Mouse (Mus musculus) heart, embryonic 11.5 days (tissue): Measurements from ENCODE around the gene Ss18l1. TPM values are rescaled to one million over a fixed set of nuclear protein-coding genes. Genes with fewer than 3 reads are reported as not detected.
A peak's percentile ranks its signal among the peaks of the same experiment; 100 is the strongest.

ENCODE experiments used
- ATAC-seq: fragments of 200-750 bp; cut with Nextera tagmentation; replicated peaks from 2 replicates; pipeline ENCODE4 v1.8.0; 2017; ENCODE audit warnings: moderate library complexity; ENCODE audit not compliant: insufficient number of reproducible peaks, low FRiP score, low TSS enrichment
- H3K27ac ChIP-seq: fragments of 300-500 bp; sonication (generic); 2 replicates; pipeline ENCODE4 v1.5.1; 2014; ENCODE audit warnings: mild to moderate bottlenecking, low read depth, low read length
- H3K27me3 ChIP-seq: fragments of 300-500 bp; sonication (generic); 2 replicates; pipeline ENCODE4 v1.6.1; 2014; ENCODE audit warnings: mild to moderate bottlenecking, low read length, mixed read lengths; ENCODE audit not compliant: control insufficient read depth, insufficient read depth
- H3K36me3 ChIP-seq: fragments of 300-500 bp; sonication (generic); 2 replicates; pipeline ENCODE4 v1.6.1; 2014; ENCODE audit warnings: mild to moderate bottlenecking, low read length, moderate library complexity, mixed read lengths; ENCODE audit not compliant: control insufficient read depth, insufficient read depth
- H3K4me1 ChIP-seq: fragments of 300-500 bp; sonication (generic); 2 replicates; pipeline ENCODE4 v1.6.1; 2014; ENCODE audit warnings: low read length; ENCODE audit not compliant: control insufficient read depth, insufficient read depth
- H3K4me2 ChIP-seq: fragments of 300-500 bp; sonication (generic); 2 replicates; pipeline ENCODE4 v1.6.1; 2014; ENCODE audit warnings: mild to moderate bottlenecking, moderate library complexity
- H3K4me3 ChIP-seq: fragments of 300-500 bp; sonication (generic); 2 replicates; pipeline ENCODE4 v1.5.1; 2014; ENCODE audit warnings: low read depth, low read length
- H3K9ac ChIP-seq: fragments of 300-500 bp; sonication (generic); 2 replicates; pipeline ENCODE4 v1.6.1; 2014; ENCODE audit warnings: mild to moderate bottlenecking, low read depth, low read length, moderate library complexity
- H3K9me3 ChIP-seq: fragments of 300-500 bp; sonication (generic); replicated peaks from 2 replicates; pipeline ENCODE4 v1.6.1; 2016; ENCODE audit warnings: low read length; ENCODE audit not compliant: control insufficient read depth
- WGBS: fragments of 180-500 bp; shearing (Covaris S2); extraction: QIAGEN DNeasy Blood & Tissue Kit; methylation state at CpG from one replicate; pipeline ENCODE4 v1.1.7; 2014; ENCODE audit not compliant: insufficient replicate concordance; 5-methylcytosine and 5-hydroxymethylcytosine counted together
- polyA plus RNA-seq: library from polyadenylated mRNA; unstranded; fragments of >200 nt; fragmentation: Nextera tagmentation; extraction: Ambion mirVana; gene quantifications from 2 replicates; pipeline ENCODE4 v1.2.1, GENCODE M21; 2014

Gene Ss18l1
- polyA plus RNA-seq, 1 experiment from 2014 or later = 2.3 TPM

DNA sequence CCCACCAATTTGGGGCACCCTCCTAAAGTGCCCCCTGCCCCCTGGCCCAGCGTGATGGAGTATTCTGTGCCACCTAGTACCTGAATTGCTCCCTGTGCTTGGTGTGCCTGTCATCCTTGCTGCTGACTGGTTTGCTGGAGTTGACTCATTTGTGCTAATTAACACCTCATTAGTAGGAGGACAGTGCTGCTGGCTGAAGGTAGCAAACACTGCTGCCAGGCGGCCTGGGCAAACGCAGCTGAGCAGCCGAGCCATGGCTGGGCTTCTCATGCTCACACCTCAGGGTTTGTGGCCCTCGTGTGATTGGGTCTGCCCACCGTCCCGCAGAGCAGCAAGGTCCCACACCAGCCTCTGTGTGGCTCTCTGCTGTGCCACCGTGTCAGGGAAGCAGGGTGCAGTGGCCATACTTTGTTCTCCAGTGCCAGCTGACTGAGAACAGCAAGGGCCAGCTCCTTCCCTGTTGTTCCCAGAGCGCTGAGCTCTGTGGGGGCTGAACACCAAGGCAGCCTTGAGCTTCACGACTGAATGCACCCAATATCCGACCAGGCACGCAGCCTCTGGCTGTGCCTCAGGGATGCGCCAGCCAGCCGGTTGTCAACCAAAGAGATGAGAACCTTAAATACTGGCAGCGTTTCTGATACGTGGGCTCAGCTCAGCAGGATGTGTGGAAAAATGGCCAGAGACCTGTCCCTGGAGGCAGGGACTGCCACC, 43.8 kb downstream of the Ss18l1 start:
- Histone ChIP-seq H3K9ac (no peak overlapping the region), H3K4me2 (no peak overlapping the region)
- no peak for ATAC-seq

GRCm38 (mm10) chr2:180086637-180087027, 44.3 kb downstream of the Ss18l1 start:
- 88% methylated on average over 5 of the region's 5 CpGs for WGBS
- Histone ChIP-seq H3K9ac (no peak overlapping the region), H3K4me1 (no peaks in the 10 kb centered on the region), H3K9me3 (no peaks in the 10 kb centered on the region), H3K27me3 (no peaks in the 10 kb centered on the region; the same call in 1 of the 2 replicates), H3K36me3 (peaks cover 3% of the 10 kb centered on the region), H3K4me2 (no peak overlapping the region), H3K4me3 (no peak overlapping the region), H3K27ac (no peak overlapping the region)
- no peak for ATAC-seq

More for the DNA sequence above, 43.8 kb downstream of the Ss18l1 start:
- no peaks in the 10 kb centered on the region for H3K9me3 ChIP-seq
- H3K4me3 ChIP-seq = no peak overlapping the region
- peaks cover 3% of the 10 kb centered on the region for H3K36me3 ChIP-seq
- no peaks in the 10 kb centered on the region for H3K4me1 ChIP-seq
- H3K27ac ChIP-seq = no peak overlapping the region
- 69% methylated on average over 16 of the region's 16 CpGs for WGBS
- no peaks in the 10 kb centered on the region; the same call in 1 of the 2 replicates for H3K27me3 ChIP-seq

DNA sequence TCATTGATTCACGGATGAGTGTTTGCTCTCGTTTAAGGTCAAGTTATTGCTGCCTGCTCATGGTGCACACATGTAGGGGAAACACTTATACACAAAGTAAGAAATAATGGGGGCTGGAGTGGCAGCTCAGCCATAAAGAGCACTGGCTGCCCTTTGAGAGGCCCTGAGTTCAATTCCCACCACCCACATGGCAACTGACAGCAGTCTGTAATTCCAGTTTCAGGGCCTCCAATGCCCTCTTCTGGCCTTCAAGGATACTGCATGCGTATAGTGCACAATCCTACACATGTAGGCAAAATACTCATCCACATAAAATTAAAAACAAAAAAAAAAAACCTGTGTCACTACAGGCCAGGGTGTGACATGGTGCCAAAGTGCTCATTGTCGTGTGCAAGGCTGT, 45.2 kb downstream of the Ss18l1 start:
- H3K4me2 ChIP-seq = no peak overlapping the region
- H3K27me3 ChIP-seq = no peaks in the 10 kb centered on the region; the same call in 1 of the 2 replicates
- H3K4me3 ChIP-seq = no peak overlapping the region
- no peaks in the 10 kb centered on the region for H3K4me1 ChIP-seq
- H3K9me3 ChIP-seq = no peaks in the 10 kb centered on the region
- peaks cover 3% of the 10 kb centered on the region for H3K36me3 ChIP-seq
- H3K27ac ChIP-seq = no peak overlapping the region
- H3K9ac ChIP-seq = no peak overlapping the region
- WGBS = 84% methylated on average over 4 of the region's 4 CpGs
- no peak for ATAC-seq

DNA sequence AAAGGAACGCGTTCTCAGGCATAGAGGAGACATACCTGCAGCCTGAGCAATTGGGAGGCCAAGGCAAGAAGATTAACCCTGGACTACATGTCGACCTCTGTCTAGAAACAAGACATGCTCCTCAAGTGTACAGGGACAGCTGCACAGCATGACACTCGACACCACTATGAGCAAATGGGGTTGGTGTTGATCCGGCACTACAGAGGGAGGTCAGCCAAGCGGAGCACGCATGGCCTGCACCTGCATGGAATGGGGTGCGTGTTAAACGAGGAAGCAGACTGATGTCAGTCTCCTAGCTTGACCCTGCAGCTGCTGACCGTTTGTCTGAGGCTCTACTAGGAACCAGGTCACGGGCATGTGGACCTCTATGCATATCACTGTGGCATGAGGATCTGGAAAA, 48.0 kb downstream of the Ss18l1 start:
- Histone ChIP-seq H3K9ac (no peak overlapping the region), H3K4me3 (no peak overlapping the region), H3K9me3 (no peaks in the 10 kb centered on the region), H3K4me2 (no peak overlapping the region), H3K27me3 (no peaks in the 10 kb centered on the region; the same call in 1 of the 2 replicates), H3K4me1 (no peaks in the 10 kb centered on the region), H3K36me3 (no peaks in the 10 kb centered on the region), H3K27ac (no peak overlapping the region)
- ATAC-seq = no peak
- 61% methylated on average over 11 of the region's 11 CpGs for WGBS

DNA sequence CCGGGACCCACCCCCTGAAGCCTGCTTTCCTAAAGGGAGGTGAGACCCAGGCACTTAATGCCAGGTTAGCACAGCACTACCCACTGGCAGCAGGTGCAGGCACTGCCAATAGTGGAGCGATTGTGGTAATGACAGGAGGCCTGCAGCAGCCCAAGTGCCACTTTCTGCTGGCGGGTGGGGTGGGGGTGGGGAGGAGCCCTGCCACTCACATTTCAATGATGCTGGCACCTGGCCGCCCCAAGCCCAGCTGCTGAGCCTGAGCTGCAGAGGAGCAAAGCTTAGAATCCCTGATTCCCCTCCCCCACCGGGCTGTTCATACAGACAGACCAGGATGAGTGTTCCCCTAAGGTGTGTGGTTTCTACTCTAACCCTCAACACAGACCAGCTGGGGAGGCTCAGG, 53.4 kb downstream of the Ss18l1 start:
- H3K27me3 ChIP-seq = peaks cover 38% of the 10 kb centered on the region
- ATAC-seq = no peak
- WGBS = 40% methylated on average over 5 of the region's 5 CpGs

DNA sequence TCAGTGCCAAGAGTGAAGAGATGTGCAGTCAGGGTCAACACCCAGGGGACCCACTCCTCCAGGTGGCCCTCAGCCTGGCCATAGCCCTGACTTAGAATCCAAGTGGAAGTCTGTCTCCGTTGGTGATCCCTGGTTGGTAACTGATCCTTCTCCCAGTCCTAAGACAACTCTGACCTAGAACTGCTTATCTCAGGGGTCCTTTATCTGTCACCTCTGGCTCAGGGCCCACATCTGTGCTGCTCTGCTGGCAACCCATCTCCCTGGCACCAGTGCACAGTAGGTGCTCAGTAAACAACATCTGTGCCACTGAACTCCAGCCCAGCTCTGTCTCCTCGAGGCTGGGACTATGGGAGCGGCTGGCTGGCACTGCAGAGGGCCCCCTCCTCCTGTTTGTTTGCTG, 55.3 kb downstream of the Ss18l1 start:
- WGBS = 28% methylated on average over 3 of the region's 3 CpGs
- Histone ChIP-seq H3K4me3 (no peak overlapping the region), H3K27me3 (peaks cover 57% of the 10 kb centered on the region), H3K9me3 (no peaks in the 10 kb centered on the region), H3K4me2 (no peak overlapping the region), H3K4me1 (no peaks in the 10 kb centered on the region; the same call in 1 of the 2 replicates), H3K9ac (no peak overlapping the region), H3K36me3 (no peaks in the 10 kb centered on the region), H3K27ac (no peak overlapping the region)
- no peak for ATAC-seq

More for the DNA sequence above, 53.4 kb downstream of the Ss18l1 start:
- Histone ChIP-seq H3K9me3 (no peaks in the 10 kb centered on the region), H3K9ac (no peak overlapping the region), H3K36me3 (no peaks in the 10 kb centered on the region), H3K4me3 (no peak overlapping the region), H3K4me2 (no peak overlapping the region), H3K4me1 (no peaks in the 10 kb centered on the region; the same call in 1 of the 2 replicates), H3K27ac (no peak overlapping the region)

- H3K27ac ChIP-seq = no peak overlapping the region
- peaks cover under 1% of the 10 kb centered on the region; the same call in 1 of the 2 replicates for H3K4me1 ChIP-seq
- peaks cover 63% of the 10 kb centered on the region for H3K27me3 ChIP-seq
- no peak overlapping the region for H3K4me2 ChIP-seq
- H3K4me3 ChIP-seq = no peak overlapping the region
- no peaks in the 10 kb centered on the region for H3K9me3 ChIP-seq
- no peaks in the 10 kb centered on the region for H3K36me3 ChIP-seq
- no peak overlapping the region for H3K9ac ChIP-seq
- no peak for ATAC-seq
- WGBS = 25% methylated on average over 5 of the region's 5 CpGs
Measured at GRCm38 (mm10) chr2:180098167-180098566, 55.9 kb downstream of the Ss18l1 start.

GRCm38 (mm10) chr2:180099529-180099928, 57.2 kb downstream of the Ss18l1 start:
- ATAC-seq = no peak
- Histone ChIP-seq H3K9me3 (no peaks in the 10 kb centered on the region), H3K4me2 (peak overlapping the region; percentile 6; the same call in 1 of the 2 replicates), H3K4me3 (no peak overlapping the region), H3K27ac (no peak overlapping the region), H3K36me3 (no peaks in the 10 kb centered on the region), H3K9ac (no peak overlapping the region), H3K27me3 (peaks cover 76% of the 10 kb centered on the region), H3K4me1 (peaks cover 9% of the 10 kb centered on the region)
- 7% methylated on average over 15 of the region's 15 CpGs for WGBS
